9 mouse cellular contexts compared by ENCODE assay signal in the genomic region with DNA sequence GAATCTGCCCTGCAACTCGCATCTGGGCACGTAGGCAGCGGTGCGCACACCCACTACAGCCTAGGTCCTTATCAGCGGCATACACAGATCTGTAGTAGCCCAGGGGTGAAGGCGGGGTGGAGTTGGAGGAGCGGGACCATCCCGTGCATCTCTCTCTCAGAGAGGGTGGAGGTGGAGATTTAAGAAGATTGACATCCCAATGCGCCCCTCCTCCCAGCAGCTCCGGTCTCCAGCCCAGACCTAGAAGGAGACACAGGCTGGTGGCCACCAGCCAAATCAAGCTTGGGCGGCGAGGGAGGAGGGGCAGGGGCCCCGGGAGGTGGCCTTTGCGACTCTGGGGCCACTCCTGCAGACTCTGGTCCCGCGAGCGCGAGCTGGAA. TPM values are rescaled to one million over a fixed set of nuclear protein-coding genes. Genes with fewer than 3 reads are reported as not detected.
DNase-seq lines count a peak whose midpoint lies in the region; ATAC-seq and TF ChIP-seq lines count a peak whose summit lies in the region.
"Had no signal": no experiment of that assay in that cellular context is flagged by ENCODE, and none has a peak within 500 bp of the region (broad histone marks: within the 10 kb centered on the region; RNA-seq: fewer than 3 reads in every experiment).

A gene (plus strand): TSS at position 274 of the 380 bp plus-strand sequence.

- no peak within 1 kb of the TSS for H3K27ac ChIP-seq in cortical plate, adult 2 months (ENCODE audit: insufficient read depth, low read length)
- H3K27ac ChIP-seq in heart, embryonic 15.5 days, result no peak within 1 kb of the TSS
- peak within 1 kb of the TSS; percentile 74 for H3K27ac ChIP-seq in left cerebral cortex, adult 2 months
- no peak within 1 kb of the TSS; the same call in 1 of the 2 replicates for H3K27ac ChIP-seq in midbrain, embryonic 12.5 days (replicated peaks)

- H3K9ac ChIP-seq in heart, embryonic 15.5 days, result peak within 1 kb of the TSS; percentile 15; the same call in 1 of the 2 replicates
- H3K9ac ChIP-seq in midbrain, embryonic 12.5 days (replicated peaks), result peak within 1 kb of the TSS; percentile 54

- TF ChIP-seq POLR2A in cortical plate, adult 2 months (IDR thresholded peaks at IDR 0.05; ENCODE audit: extremely low read depth, insufficient read depth, low read length), result no peak

- no peaks in the 10 kb centered on the region for H3K36me3 ChIP-seq in heart, embryonic 15.5 days
- H3K36me3 ChIP-seq in midbrain, embryonic 12.5 days, result no peaks in the 10 kb centered on the region

- no peak for TF ChIP-seq CTCF in cortical plate, adult 2 months (IDR thresholded peaks at IDR 0.05; ENCODE audit: extremely low read depth, insufficient read depth, low read length)
- TF ChIP-seq CTCF in left cerebral cortex, adult 2 months (IDR thresholded peaks at IDR 0.05), result no peak

- peaks cover 3% of the 10 kb centered on the region; the same call in 1 of the 2 replicates for H3K4me1 ChIP-seq in cortical plate, adult 2 months (ENCODE audit: control insufficient read depth, insufficient read depth, low read length)
- H3K4me1 ChIP-seq in heart, embryonic 15.5 days (replicated peaks), result peaks cover 13% of the 10 kb centered on the region
- peaks cover 12% of the 10 kb centered on the region for H3K4me1 ChIP-seq in midbrain, embryonic 12.5 days

- H3K4me2 ChIP-seq in heart, embryonic 15.5 days, result peak within 1 kb of the TSS; percentile 93
- peak within 1 kb of the TSS; percentile 98 for H3K4me2 ChIP-seq in midbrain, embryonic 12.5 days (replicated peaks)

- no peaks in the 10 kb centered on the region for H3K9me3 ChIP-seq in heart, embryonic 15.5 days (replicated peaks)
- no peaks in the 10 kb centered on the region for H3K9me3 ChIP-seq in midbrain, embryonic 12.5 days

- peak; percentile 74 for ATAC-seq in heart, embryonic 15.5 days (replicated peaks; ENCODE audit: insufficient number of reproducible peaks, insufficient read depth, low FRiP score, low read depth)
- ATAC-seq in midbrain, embryonic 12.5 days (ENCODE audit: low FRiP score, low read depth), result peak; percentile 76

- intact Hi-C loops in left cerebral cortex, adult 2 months (cut with DNase I), result no loop called here

- WGBS in heart, embryonic 15.5 days, result 2% methylated on average over 18 of the region's 18 CpGs
- WGBS in midbrain, embryonic 12.5 days, result 3% methylated on average over 18 of the region's 18 CpGs

- peaks cover 47% of the 10 kb centered on the region for H3K27me3 ChIP-seq in heart, embryonic 15.5 days
- H3K27me3 ChIP-seq in midbrain, embryonic 12.5 days, result peaks cover 50% of the 10 kb centered on the region

- DNase-seq in gastrocnemius, postnatal 4 days (ENCODE audit: low spot score in 2 of 2), result peak; percentile 18 to 28
- no peak for DNase-seq in gastrocnemius, adult 18-20 months (ENCODE audit: low spot score)
- peak; percentile 99 for DNase-seq in MEL-GATA-1-ER (ENCODE audit: extremely low read depth, low read depth)
- DNase-seq in left cerebral cortex, adult 2 months (ENCODE audit: extremely low spot score in 1 of 2, low spot score in 2 of 2), result peak; percentile 32 to 58
- peak; percentile 67 for DNase-seq in yolk sac, embryonic 10.5 days (ENCODE audit: low spot score)

- peak within 1 kb of the TSS; percentile 63 for H3K4me3 ChIP-seq in cortical plate, adult 2 months (ENCODE audit: insufficient read depth, low read length)
- peak within 1 kb of the TSS; percentile 55 for H3K4me3 ChIP-seq in heart, embryonic 15.5 days
- H3K4me3 ChIP-seq in left cerebral cortex, adult 2 months, result peak within 1 kb of the TSS; percentile 61
- H3K4me3 ChIP-seq in midbrain, embryonic 12.5 days, result peak within 1 kb of the TSS; percentile 58
- H3K4me3 ChIP-seq: myocyte had no signal

RNA-seq across cellular contexts. Expression of the gene that starts here (rescaled TPM):
- total RNA-seq in gastrocnemius, postnatal 4 days (2021), result under 1 TPM; 0.10 to 0.41 TPM
- total RNA-seq in gastrocnemius, adult 18-20 months (2021), result under 1 TPM in 1 of 2 experiments, not detected in 1; 0.05 TPM
- polyA plus RNA-seq in cortical plate, adult 2 months (2012; rRNA removed), result 11.4 and 12.0 TPM in 2 replicates
- 0.06 and 0.18 TPM in 2 replicates for polyA plus RNA-seq in heart, embryonic 15.5 days (2015; fragmentation: Nextera tagmentation; extraction: Ambion mirVana)
- total RNA-seq in left cerebral cortex, adult 2 months (2021), result 1 to 10 TPM; 7.5 to 8.3 TPM
- polyA plus RNA-seq in midbrain, embryonic 12.5 days (2016; fragmentation: Nextera tagmentation; extraction: Ambion mirVana), result 1.4 and 2.0 TPM in 2 replicates
- polyA plus RNA-seq: myocyte had no signal

Comparison
In these comparisons a context has a peak if more than half of its experiments do, and no peak if none do; other contexts are left out.
1. RNA of the gene that starts here (total RNA-seq): 7.5 to 8.3 TPM in left cerebral cortex, adult 2 months; 0.10 to 0.41 TPM in gastrocnemius, postnatal 4 days and 0.05 TPM in gastrocnemius, adult 18-20 months; every median in the first group is over 4 times any median in the second.
2. Peak in DNase-seq in gastrocnemius, postnatal 4 days; RNA of the gene not detected or under 1 TPM.
3. Peak in ATAC-seq, H3K4me3 ChIP-seq, H3K9ac ChIP-seq and H3K4me2 ChIP-seq in heart, embryonic 15.5 days; RNA of the gene not detected or under 1 TPM.
4. Peak in every context shown above with its lines, with median percentiles within 50 percentile points of each other: H3K4me3 ChIP-seq.